Mouse (Mus musculus): Measurements from ENCODE around the gene Hipk3.

GRCm38 (mm10) chr2:104413011-104413410 lies 81.2 kb downstream of the Hipk3 start:
- TF ChIP-seq CTCF (IDR thresholded peaks at IDR 0.05; ENCODE audit: extremely low read depth, insufficient read depth, low read length) (no peak), POLR2A (IDR thresholded peaks at IDR 0.05; ENCODE audit: extremely low read depth, insufficient read depth, low read length) (no peak)

Data from cortical plate, adult 2 months (tissue).